Mouse (Mus musculus) retina, adult 2 months (tissue): Measurements from ENCODE around the gene 4930572O03Rik.
"Not testable (repeated sequence)": the region's sequence is repeated elsewhere in the genome, so short reads cannot be mapped to it uniquely, and the experiment has no call there.

Experiments
- DNase-seq: peaks from one replicate; pipeline ENCODE4 v3.0.0-alpha.2; 2012; ENCODE audit warnings: low read depth, low spot score

4930572O03Rik gene

DNA sequence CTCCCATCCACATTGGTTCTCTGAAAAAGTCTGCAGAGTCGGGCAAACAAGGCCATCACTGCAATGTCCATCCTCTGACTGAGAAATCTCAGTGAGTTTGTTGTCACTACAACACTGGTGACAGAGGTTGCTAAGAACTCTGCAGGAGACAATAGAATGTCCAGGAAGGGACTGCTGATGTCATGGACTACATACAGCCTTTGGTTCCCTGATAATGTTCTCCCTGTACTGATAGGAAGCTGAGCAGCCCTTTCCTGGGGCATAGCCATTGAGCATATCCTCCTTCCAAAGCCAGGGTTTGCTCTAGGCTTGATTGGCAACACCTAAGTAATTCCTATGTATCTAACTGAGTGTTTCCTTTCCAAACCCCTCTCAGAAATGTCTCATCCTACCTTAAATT, at the start of gene 4930572O03Rik:
Gene 4930572O03Rik, minus strand, starts transcription at position 101 of the 400 bp plus-strand sequence.
- DNase-seq = not testable (repeated sequence)

DNA sequence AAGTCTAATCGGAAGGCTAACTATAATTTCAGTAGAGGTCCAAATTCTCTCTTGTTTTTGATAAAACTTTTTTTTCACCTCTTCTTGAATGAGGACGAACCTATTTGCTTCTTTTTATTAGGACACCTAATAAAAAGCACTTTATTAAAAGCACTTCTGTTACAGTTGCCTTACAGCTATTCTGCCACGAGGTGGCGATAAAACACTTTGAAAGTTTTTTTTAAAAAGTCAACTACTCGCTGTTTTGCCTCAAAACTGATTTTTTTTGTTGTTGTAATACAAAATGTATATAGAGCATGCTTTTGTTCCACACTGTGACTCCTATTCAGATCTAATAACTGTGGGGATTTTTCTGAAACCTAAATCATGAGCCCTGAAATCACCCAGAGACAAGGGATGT, 46.0 kb upstream of the 4930572O03Rik start:
- not testable (repeated sequence) for DNase-seq

DNA sequence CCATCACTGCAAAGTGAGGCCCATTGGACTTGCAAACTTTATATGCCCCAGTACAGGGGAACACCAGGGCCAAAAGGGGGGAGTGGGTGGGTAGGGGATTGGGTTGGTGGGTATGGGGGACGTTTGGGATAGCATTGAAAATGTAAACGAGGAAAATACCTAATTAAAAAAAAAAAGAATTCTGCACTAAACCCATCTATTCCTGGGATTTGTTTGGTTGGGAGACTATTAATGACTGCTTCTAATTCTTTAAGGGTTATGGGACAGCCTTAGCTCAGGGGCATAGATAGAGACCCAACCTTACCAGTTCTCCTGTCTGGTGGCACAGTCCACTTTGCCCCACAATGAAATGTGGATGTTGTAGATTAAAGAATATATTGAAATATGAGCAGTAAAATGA, 40.9 kb upstream of the 4930572O03Rik start:
- DNase-seq = not testable (repeated sequence)

DNA sequence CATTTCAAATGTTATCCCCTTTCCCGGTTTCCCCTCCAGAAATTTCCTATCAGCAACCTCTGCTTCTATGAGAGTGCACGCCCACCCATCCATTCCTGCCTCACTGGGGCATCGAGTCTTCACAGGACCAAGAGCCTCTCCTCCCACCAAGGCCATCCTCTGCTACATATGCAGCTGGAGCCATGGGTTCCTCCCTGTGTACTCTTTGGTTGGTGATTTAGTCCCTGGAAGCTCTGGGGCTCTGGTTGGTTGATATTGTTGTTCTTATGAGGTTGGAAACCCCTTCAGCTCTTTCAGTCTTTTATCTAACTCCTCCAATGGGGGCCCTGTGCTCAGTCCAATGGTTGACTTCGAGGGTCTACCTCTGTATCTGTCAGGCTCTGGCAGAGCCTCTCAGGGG, 35.0 kb upstream of the 4930572O03Rik start:
- DNase-seq = not testable (repeated sequence)

DNA sequence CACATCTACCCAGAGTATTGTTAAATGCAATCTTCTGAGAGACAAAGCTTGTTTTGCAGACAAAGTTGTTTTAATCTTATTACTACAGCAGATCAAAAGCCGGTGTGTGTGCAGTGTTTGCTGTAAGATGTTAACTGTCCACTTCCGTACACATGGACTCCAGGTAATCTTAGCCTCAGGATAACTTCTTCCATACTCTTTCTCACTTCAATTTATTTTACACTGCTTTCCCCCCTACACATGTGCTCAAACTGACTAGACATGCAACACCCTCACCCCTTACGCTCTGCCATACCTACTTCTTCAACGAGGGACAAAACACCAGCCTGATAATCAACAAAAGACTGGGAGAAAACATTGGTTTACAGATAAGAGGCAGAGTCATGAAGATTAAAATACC, 34.0 kb upstream of the 4930572O03Rik start:
- not testable (repeated sequence) for DNase-seq

DNA sequence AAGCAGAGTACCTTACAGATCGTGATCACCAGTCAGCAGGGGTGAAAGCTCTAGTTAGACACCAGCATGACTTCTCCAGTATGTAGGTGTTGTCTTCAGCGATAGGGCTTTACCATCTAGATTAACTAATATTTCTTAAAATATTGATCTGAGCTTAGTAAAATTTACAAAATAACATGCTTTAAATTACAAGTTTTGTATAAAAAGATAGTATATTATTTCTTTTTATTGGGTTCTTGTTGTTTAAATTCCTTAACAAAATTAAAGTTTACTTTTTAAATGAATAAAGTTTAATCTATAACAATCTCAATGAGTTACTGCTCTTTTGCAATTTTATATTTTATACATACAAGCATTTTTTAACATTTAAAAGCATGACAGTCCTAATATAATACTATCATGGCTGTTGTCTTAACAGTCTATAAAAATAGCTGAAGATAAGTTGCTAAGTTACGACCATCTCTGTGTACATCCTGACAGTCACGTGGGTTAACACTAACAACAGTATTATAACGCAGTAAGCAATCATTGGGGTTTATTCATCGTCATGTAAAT, 32.9 kb upstream of the 4930572O03Rik start:
- not testable (repeated sequence) for DNase-seq

DNA sequence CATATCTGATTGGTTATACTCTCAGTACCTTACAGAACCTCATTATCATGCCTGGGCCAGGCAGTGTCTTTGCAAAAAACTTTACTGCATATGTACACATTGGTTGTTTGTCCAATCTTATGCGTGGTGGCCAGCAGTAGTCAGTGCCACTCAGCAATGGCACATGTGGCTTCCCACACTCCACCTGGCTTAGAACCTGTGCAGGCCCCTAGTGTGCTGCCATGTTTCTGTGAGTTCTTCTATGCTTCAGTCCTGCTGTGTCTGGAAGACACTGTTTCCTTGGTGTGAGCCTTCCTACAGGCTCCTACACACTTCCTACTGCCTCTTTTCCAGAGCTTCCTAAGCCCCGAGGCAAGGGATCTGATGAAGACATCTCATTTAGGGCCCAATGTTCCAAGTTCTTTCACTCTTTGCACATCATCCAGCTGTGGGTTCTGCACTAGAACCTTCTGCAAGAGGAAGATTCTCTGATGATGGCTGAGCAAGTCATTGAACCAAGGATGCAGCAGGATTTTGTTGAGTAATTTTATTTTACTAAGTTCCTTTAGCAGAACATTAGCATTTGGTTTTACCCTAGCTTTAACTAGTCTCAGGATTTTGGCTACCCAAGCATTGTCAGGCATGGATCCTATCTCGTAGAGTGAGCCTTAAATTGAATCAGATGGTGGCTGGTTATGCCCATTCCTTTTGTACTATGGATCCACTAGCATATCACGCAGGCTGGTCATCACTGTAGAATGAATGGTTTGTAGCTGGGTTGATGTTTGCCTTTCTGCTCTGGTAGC, 32.2 kb upstream of the 4930572O03Rik start:
- not testable (repeated sequence) for DNase-seq

DNA sequence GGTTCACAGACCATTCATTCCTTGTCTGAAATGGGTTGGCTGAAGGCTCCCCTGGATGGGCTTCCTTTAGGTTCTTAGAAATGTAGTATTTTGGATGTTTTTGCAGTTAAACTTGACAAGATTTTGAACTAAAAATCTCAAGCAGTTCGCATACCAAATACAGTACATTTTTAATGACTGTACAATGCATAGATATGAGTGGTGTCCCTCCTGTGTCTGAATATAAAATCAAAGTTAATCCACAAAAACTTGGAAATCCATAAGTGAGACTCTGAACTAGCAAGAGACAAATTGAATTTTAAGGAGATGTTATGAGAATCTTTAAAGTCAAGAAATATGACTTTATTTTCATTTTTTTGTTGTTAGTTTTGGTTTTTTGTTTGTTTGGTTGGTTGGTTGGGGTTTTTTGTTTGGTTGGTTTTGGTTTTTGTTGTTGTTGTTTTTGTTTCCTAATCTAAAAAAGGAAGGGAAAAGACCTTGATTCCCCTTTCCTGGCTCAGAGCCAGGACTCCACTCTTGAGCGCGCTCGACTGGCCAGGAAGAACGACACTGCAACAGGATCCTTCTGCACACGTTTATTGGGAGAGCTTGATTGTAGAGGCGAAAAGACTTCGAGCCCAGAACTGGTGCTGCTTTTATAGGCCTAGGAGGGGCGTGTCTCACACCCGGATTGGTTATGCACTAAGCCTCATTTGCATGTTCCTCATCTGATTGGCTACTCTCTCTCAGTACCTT, 24.6 kb upstream of the 4930572O03Rik start:
- DNase-seq = not testable (repeated sequence)

DNA sequence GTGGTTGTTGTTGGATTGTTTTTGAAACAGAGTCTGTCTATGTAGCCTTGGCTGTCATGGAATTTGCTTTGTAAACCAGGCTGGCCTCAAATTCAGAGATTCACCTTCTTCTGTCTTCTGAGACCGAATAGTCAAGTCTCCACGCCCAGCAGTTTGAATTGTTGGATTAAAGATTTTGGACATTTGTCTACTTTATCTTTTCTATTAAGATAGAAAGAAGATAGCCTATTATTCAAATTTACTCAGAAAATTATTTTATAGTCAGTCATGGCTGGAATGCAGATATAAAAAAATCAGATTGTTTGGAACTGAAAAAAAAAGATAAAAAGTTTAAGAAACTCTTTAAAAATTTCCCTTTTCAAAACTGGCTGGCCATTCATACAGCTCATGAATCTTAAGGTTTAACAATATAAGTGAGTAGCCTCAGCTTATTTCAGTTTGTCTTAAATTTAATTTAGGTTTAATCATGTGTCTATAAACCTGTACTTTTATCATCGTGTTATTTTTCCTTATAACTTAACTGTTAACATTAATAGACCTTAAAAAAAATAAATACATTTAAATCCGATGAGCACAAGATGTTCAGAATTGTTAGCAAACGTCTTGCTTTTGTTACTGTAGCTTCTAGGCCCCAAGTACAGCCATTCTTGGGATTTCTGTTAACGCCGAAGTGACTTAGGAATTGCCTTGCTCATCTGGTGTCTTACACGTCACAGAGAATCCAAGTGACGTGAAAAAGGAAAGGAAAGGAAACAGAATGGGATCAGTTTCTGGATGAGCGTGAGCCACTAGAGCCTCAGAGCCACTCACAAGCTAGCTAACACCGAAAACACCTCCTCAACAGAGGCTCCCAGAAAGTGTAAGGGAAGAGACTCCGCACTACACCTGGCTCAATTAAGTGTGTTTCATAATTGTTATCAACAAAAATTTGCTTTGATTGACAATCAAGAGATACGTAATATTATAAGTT, 23.4 kb upstream of the 4930572O03Rik start:
- not testable (repeated sequence) for DNase-seq

DNA sequence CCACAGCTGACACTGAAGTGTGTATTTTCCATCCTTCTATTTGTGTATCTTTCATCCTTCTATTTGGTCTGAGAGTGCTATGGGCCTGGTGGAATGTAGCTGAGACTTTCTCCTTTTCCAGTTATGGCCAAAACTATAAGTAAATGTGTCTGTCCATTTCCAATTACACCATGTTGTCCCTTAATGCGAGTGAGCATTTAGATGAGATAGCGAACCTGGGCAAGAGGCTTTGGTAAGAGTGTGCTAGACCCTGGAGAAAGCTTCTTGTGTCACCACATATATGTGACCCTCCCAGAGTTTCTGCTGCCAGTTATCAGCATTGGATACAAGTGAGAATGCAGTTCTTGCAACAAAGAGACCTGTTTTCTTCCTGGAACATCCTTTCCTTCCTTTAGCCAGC, 22.0 kb upstream of the 4930572O03Rik start:
- not testable (repeated sequence) for DNase-seq

DNA sequence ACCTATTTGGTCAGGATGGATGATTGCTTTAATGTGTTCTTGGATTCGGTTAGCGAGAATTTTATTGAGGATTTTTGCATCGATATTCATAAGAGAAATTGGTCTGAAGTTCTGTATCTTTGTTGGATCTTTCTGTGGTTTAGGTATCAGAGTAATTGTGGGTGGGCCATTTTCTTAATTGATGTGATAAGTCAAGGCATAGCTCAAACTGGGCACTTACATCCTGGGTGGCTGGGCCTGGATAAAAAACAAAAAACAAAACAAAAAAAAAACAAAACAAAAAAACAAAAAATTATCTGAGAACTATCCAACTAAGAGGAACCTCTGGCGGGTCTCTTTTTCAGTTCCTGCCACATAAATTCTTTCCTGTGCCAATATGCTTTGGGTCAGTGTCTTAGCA, 20.9 kb upstream of the 4930572O03Rik start:
- not testable (repeated sequence) for DNase-seq

DNA sequence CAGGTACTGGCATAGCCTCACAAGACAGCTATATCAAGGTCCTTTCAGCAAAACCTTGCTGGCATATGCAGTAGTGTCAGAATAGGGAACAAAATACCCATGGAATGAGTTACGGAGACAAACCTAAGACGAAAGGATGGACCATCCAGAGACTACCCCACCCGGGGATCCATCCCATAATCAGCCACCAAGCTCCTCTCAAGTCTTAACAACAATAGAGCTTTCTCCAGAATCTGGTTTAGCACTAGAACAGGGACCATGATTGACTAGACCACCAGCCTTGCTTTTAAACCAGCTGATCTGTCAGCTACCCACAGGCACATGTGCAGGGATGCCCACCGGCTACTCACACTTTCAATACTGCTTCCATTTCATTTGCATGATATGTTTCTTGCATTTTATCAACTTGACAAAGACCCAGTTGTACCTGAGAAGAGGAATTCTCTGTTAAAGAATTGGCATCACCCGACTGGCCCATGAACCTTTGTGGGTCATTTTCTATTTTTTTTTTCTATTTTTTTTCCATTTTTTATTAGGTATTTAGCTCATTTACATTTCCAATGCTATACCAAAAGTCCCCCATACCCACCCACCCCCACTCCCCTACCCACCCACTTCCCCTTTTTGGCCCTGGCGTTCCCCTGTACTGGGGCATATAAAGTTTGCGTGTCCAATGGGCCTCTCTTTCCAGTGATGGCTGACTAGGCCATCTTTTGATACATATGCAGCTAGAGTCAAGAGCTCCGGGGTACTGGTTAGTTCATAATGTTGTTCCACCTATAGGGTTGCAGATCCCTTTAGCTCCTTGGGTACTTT, 17.8 kb upstream of the 4930572O03Rik start:
- not testable (repeated sequence) for DNase-seq

DNA sequence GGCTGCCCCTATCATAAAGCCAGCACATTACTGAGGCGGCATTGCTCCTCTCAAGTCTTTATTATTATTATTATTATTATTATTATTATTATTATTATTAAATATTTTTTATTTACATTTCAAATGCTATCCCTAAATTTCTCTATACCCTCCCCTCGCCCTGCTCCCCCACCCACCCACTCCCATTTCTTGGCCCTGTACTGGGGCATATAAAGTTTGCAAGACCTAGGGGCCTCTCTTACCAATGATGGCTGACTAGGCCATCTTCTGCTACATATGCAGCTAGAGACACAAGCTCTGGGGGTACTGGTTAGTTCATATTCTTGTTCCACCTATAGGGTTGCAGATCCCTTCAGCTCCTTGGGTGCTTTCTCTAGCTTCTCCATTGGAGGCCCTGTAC, 17.1 kb upstream of the 4930572O03Rik start:
- not testable (repeated sequence) for DNase-seq

DNA sequence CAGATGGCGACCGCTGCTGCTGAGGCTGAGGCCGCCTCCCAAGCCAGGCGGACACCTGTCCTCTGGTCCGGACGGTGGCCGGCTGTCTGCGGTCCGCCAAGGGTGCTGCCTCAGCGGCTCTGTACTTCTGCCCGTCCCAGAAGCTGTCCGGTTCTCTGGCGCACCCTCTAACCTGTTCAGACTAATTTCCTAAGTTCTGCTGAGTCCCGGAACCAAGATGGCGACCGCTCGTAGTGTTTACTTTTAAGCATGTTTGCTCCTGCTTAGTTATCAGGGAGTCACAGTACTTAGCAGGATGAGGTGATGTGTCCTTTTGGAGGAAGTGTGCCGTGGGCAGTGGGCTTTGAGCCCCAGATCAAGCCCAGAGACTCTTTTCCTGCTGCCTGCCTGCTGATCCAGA, 13.9 kb upstream of the 4930572O03Rik start:
- not testable (repeated sequence) for DNase-seq

DNA sequence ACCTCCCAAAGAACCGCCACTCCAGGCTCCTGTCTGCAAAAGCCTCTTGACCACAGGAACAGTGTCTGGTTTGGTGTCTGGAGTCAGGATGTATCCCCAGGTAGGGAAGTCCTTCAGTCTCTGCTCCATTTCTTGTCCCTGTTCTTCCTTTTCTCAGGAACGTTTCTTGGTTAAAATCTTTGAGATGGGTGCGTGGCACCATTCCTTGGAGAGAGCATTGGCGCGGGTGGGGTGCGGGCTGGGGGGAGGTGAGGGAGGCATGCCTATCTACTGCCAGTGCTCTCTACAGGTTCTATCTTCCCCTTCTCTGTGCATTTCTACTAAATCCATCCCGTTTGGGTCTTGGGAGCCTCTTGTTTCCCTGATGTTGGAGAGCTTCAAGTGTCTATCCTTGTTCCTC, 7.0 kb upstream of the 4930572O03Rik start:
- DNase-seq = not testable (repeated sequence)

DNA sequence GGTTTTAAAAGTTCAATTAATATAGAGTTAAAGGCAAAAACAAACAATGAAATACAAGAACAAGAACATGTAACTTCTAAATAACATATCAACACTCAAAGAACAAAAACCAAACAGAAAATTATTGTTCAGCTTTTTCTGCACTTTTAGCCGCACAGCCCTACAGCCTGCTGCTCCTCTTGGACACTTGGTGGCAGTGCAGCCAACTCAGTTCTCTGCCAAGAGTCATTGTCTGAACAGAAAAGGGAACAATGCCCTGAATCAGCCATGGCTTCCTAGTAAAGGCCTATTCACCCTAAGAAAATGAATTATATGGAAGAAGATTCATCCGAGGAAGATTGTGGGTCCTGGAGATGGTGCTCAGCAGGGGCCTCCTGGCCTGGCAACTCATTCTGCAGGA, 4.5 kb downstream of the 4930572O03Rik start:
- not testable (repeated sequence) for DNase-seq

DNA sequence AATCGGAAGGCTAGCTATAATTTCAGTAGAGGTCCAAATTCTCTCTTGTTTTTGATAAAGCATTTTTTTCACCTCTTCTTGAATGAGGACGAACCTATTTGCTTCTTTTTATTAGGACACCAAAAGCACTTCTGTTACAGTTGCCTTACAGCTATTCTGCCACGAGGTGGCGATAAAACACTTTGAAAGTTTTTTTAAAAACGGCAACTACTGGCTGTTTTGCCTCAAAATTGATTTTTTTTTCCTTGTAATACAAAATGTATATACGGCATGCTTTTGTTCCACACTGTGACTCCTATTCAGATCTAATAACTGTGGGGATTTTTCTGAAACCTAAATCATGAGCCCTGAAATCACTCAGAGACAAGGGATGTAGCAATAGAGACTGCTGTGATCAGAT, 11.2 kb downstream of the 4930572O03Rik start:
- DNase-seq = not testable (repeated sequence)

DNA sequence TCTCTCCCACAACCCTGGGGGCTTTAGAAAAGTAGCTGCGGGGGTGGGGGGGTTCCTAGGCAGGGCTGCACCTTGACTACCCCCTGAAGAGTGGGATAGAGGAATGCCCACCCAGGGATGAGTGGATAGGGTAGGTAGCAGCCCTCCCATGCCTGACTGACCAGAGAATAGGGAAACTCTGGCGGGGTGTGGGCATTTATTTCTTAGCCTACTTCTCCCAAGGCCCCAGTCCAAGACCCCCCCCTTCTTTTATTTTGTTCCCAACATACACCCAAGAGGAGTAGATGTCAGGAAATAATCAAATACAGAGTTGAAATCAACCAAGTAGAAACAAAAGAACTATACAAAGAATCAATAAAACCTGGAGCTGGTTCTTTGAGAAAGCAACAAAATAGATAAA, 19.2 kb downstream of the 4930572O03Rik start:
- not testable (repeated sequence) for DNase-seq

DNA sequence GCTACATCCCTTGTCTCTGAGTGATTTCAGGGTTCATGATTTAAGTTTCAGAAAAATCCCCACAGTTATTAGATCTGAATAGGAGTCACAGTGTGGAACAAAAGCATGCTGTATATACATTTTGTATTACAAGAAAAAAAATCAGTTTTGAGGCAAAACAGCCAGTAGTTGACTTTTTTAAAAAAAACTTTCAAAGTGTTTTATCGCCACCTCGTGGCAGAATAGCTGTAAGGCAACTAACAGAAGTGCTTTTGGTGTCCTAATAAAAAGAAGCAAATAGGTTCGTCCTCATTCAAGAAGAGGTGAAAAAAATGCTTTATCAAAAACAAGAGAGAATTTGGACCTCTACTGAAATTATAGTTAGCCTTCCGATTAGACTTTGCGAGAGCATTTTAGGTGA, 26.8 kb downstream of the 4930572O03Rik start:
- DNase-seq = not testable (repeated sequence)

DNA sequence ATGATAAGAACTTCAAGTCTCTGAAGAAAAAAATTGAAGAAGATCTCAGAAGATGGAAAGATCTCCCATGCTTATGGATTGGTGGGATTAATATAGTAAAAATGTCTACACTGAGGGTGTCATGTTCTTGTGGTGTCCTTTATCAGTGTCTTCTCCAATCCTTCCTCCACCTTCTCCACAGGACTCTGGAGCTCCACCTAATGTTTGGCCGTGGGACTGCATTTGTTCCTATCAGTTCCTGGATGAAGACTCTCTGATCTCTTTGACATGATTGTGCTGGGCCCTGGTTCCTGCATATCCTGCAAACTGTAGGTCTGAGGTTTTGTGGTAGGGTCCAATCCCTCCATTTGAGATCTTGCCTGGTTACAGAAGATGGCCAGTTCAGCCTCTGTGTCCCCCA, 28.7 kb downstream of the 4930572O03Rik start:
- not testable (repeated sequence) for DNase-seq
